Mouse (Mus musculus) G1E (cell line): ENCODE data around the gene Wfdc3.

ENCODE experiments used
- CTCF ChIP-seq: IDR thresholded peaks from 2 replicates; pipeline ENCODE4 v1.5.1; 2012; ENCODE audit warnings: low read depth, low read length, inconsistent platforms, mixed read lengths
- TAL1 ChIP-seq: conservative IDR thresholded peaks from 2 replicates; pipeline ENCODE4 v1.6.1; 2012; ENCODE audit warnings: low read depth, low read length, inconsistent platforms, mixed read lengths

DNA sequence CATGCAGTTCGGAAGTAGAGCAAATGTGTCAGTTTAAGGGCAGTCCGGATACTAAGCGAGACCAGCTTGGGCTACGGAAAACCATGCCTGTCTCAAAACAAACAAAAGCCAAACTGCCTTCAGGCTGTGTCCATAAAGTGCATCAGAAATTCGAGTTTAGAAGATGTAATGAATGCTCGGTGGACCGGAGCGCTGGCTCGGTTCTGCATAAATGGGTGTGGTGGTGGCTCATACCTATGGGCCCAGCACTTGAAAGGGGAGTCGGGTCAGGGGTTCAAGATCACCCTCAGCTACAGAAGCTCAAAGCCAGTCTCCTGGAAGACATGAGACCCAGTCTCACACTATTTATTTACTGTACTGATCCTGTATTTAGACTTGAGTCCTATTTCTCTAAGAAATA lies 42.0 kb upstream of the Wfdc3 start:
- TF ChIP-seq CTCF (no peak), TAL1 (no peak)
